Mouse (Mus musculus): ENCODE results near the gene Mapkapk3.

Gene Mapkapk3

GRCm38 (mm10) chr9:107288105-107288650, 1.5 kb downstream of the Mapkapk3 start:
- DNase-seq: no peak

- DNase-seq: no peak
Observed at GRCm38 (mm10) chr9:107287294-107287693, 2.4 kb downstream of the Mapkapk3 start.

- DNase-seq: no peak
Observed at GRCm38 (mm10) chr9:107285009-107285408, 4.7 kb downstream of the Mapkapk3 start.

- DNase-seq: no peak
Observed at GRCm38 (mm10) chr9:107282951-107283350, 6.7 kb downstream of the Mapkapk3 start.

GRCm38 (mm10) chr9:107281241-107281987, 8.3 kb downstream of the Mapkapk3 start:
- no peak for DNase-seq

GRCm38 (mm10) chr9:107280322-107281027, 9.2 kb downstream of the Mapkapk3 start:
- DNase-seq: no peak

GRCm38 (mm10) chr9:107279378-107280321, 10.0 kb downstream of the Mapkapk3 start:
- no peak for DNase-seq

GRCm38 (mm10) chr9:107278527-107279377, 10.9 kb downstream of the Mapkapk3 start:
- peak; percentile 74 for DNase-seq

- DNase-seq: no peak
Observed at GRCm38 (mm10) chr9:107278126-107278525, 11.6 kb downstream of the Mapkapk3 start.

GRCm38 (mm10) chr9:107277603-107278002, 12.1 kb downstream of the Mapkapk3 start:
- DNase-seq: no peak

GRCm38 (mm10) chr9:107275710-107276109, 14.0 kb downstream of the Mapkapk3 start:
- no peak for DNase-seq

- DNase-seq: no peak
Observed at GRCm38 (mm10) chr9:107274751-107275150, 14.9 kb downstream of the Mapkapk3 start.

- no peak for DNase-seq
Observed at GRCm38 (mm10) chr9:107273184-107273583, 16.5 kb downstream of the Mapkapk3 start.

GRCm38 (mm10) chr9:107272284-107272683, 17.4 kb downstream of the Mapkapk3 start:
- no peak for DNase-seq

- DNase-seq: no peak
Observed at GRCm38 (mm10) chr9:107271177-107271938, 18.3 kb downstream of the Mapkapk3 start.

GRCm38 (mm10) chr9:107269772-107270171, 19.9 kb downstream of the Mapkapk3 start:
- DNase-seq: no peak

GRCm38 (mm10) chr9:107267721-107268402, 21.8 kb downstream of the Mapkapk3 start:
- no peak for DNase-seq

GRCm38 (mm10) chr9:107267028-107267427, 22.6 kb downstream of the Mapkapk3 start:
- no peak for DNase-seq

- DNase-seq: no peak
Observed at GRCm38 (mm10) chr9:107264731-107265130, 24.9 kb downstream of the Mapkapk3 start.

- DNase-seq: no peak
Observed at GRCm38 (mm10) chr9:107263912-107264311, 25.8 kb downstream of the Mapkapk3 start.
